Mouse (Mus musculus): Measurements from ENCODE around the gene Ppm1k.
"Not testable (repeated sequence)": the region's sequence is repeated elsewhere in the genome, so short reads cannot be mapped to it uniquely, and the experiment has no call there.

Ppm1k gene

DNA sequence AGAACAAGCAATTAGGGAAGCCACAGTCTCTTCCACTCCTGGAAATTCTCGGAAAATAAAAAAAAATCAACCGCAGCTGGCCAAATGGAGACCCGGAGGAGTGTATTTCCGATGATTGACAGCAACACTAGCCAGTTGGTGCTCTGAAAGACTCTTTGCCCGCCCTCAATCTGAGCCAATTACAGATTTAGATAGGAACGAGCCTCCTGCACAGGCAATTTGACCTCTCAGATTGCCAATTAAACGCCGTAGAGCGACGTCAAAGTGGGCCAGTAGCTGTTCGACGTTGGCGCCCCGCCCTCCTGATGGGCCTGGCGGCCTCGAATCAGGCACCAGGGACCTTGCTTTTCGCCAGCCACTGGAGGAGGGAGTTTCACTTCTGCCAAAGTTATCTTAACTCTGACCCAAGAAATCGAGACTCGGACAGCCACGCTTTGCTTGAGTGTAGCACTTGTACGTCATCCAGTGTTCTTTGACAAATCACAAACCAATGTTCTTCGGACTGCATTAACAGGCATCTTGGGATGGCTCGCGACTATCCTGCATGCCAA lies at the start of gene Ppm1k:
Ppm1k (minus strand) TSS at position 83 of the 551 bp plus-strand sequence.
- DNase-seq: peak; percentile 97

DNA sequence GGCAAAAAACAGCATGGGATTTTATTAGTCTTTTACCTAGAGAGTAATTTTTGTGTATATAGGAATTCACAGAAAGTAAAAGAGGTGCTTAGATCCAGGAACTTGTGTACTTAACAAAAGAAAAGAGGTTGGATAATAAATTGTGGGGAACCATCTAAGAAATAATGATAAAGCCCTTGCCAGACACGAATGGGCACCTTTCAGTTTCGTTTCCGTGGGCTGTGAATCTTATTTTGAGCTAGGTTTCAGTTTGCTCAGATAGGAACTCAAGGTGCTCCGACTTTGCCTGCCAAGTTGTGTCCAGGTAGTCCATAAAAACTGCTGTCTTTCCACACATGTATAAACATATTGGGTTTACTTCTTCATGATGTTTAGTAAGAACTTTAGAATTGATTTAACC lies 47.1 kb upstream of the Ppm1k start:
- no peak for DNase-seq

GRCm38 (mm10) chr6:57581595-57581994 lies 46.3 kb upstream of the Ppm1k start:
- DNase-seq: no peak

DNA sequence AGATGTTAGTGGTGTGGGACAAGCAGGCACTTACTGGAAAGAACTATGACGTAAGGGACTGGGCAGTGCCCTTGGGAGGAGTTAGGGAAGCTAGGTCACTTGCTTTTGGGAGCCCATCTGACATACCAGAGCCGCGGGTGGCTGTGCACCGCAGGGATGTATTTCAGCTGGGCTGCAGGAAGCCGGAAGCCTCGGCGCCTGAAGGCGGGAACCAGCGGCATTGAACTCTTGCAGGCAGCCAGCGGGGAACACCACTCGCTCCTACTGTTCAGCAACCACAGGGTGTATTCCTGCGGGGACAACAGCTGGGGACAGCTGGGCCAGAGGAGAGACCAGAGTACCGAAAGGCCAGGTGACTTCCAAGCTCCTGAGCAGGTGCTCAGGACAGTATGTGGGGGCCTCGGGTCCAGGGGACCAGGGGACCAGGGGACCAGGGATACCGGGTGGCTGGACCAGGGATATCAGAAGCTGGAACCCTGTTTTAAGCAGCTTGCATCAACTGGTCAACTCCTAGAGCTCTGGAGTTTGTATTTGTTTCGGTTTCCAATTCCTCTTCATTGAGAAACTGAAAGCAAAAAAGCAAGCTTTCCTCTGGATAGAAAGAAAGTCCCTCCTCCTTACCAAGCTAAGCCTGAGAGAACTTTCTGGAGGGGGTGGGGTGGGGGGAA lies 45.7 kb upstream of the Ppm1k start, which contains the start of gene Herc6:
Herc6 (plus strand) TSS at position 120 of the 668 bp plus-strand sequence.
- peak; percentile 11 to 40 for DNase-seq

GRCm38 (mm10) chr6:57571587-57571986 lies 36.3 kb upstream of the Ppm1k start:
- DNase-seq: no peak

- peak; percentile 12 to 57 for DNase-seq
These were observed 35.1 kb upstream of the Ppm1k start for GRCm38 (mm10) chr6:57570170-57570974.

- no peak for DNase-seq
These were observed 32.4 kb upstream of the Ppm1k start for GRCm38 (mm10) chr6:57567630-57568029.

- DNase-seq: peak in 1 of 2 experiments; percentile 8
These were observed 30.2 kb upstream of the Ppm1k start for GRCm38 (mm10) chr6:57565452-57565851.

DNA sequence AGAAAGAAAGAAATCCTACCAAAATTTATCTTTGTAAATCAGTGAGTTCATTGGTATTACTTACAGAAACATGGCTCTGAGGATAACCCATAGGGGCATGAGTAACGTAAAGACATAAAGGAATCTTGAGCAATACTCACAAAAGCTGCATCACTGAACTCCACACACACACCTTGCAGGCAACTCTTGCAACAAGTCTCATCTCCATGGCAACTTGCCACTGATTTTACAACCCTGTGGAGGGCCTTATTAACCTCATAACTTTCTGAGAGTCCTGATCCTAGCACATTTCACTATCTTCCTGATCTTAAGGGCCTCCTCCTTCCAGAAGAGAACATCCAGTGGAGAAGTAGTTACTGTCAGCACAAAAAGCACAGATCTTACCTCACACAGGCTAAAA lies 28.2 kb upstream of the Ppm1k start:
- no peak for DNase-seq

DNA sequence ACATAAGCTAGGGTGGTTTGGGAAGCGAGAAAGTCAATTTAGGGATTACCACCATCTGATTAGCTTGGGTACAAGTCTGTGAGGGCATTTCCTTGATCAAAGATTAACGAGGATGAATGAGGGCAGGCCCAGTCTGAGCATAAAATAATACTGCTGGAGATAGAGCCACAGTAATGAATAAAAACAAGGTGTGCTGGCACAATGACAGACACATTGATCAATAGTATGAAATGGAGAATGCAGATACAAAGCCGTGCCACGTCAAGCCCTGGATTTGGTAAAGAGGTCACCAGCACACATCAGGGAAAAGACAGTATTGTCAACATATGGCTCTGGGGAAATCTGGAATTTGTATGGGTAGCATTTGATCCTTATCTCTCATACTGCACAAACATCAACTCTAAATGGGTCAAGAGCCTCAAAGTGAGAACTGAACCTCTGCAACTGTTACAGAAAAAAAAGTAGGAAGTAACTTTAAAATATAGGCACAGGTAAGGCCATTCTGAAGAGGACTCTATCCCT lies 22.6 kb upstream of the Ppm1k start:
- DNase-seq: no peak

GRCm38 (mm10) chr6:57551211-57551796 lies 16.0 kb upstream of the Ppm1k start:
- no peak for DNase-seq

DNA sequence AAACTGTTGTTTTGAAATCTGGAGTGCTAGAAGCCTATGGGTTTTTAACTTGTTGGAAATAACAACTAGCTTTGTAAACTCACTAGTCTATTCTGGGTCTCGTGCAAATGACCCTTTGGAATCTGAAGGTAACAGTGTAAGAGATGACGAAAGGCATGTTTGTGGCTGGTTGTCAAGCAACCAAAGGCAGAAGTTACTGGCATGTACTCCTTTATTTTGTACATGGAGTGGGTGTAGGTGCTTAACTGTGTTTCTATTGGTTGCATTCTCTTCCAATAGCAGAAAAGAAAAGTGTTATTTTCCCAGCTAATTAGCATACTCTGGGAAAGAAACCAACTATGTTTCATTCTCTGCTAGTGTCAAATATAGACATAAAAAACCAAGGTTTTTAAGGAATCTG lies 9.6 kb upstream of the Ppm1k start:
- no peak for DNase-seq

DNA sequence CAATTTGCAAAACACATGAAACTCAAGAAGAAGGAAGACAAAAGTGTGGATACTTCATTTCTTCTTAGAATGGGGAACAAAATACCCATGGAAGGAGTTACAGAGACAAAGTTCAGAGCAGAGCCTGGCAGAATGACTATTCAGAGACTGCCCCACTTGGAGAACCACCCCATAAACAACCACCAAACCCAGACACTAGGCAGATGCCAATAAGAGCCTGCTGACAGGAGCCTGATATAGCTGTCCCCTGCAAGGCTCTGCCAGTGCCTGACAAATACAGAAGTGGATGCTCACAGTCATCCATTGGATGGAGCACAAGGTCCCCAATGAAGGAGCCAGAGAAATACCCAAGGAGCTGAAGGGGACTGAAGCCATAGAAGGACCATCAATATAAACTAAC lies 8.3 kb upstream of the Ppm1k start:
- not testable (repeated sequence) for DNase-seq

- no peak for DNase-seq
These were observed 6.6 kb upstream of the Ppm1k start for GRCm38 (mm10) chr6:57541737-57542335.

DNA sequence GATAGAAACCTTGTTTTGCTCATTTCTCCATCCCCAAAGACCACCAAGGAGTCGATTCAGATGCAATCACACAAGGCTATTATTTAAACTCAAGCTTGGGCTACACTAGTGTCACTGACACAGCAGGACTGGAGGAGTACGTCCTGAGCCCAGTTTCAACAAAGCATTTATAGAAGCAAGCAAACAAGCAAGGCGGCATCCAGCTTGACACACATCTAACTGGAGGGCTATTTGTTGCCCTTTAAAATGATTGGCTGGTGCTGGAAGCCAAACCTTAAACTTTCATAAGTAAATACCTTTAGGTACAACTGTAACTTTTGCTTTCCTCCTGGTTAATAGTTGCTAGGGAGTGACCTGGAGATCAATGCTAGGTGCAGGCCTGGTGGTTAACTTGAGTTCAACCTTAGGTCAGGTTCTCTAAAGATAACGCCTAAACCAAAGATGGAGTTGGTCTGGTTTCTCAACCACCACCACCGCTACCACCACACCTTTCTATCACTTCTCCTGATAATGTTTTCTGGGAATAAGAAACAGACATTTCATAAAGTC lies 5.8 kb upstream of the Ppm1k start:
- DNase-seq: no peak

- no peak for DNase-seq
These were observed 2.6 kb upstream of the Ppm1k start for GRCm38 (mm10) chr6:57537887-57538286.

DNA sequence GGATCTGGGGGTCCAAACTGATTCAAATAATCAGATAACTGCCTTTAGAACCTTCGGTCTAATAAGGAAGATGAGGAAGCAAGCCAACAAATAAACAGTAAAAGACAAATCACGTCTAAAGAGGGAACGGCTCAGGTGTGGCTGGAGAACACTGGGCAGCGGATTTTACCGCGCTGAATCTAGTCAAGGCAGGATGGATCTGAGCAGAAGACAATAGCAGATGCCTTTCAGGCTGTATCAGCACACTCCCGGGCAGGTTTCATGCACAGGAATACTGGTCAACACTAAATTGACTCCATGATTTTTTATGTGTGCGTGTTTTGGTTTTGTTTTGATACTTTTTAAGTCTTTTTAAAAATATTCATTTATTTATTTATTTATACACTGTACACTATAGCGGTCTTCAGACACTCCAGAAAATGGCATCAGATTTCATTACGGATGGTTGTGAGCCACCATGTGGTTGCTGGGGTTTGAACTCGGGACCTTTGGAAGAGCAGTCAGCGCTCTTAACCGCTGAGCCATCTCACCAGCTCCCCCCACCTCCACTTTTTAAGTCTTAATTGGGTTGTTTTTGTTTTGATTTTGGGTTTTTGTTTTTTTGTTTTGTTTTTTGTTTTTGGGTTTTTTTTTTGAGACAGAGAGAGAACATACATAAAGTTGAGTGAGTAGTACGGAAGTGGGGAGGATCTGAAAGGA lies 852 bp upstream of the Ppm1k start:
- DNase-seq: peak; percentile 38 to 43

GRCm38 (mm10) chr6:57534611-57535286 lies 519 bp downstream of the Ppm1k start:
- peak; percentile 61 to 69 for DNase-seq

DNA sequence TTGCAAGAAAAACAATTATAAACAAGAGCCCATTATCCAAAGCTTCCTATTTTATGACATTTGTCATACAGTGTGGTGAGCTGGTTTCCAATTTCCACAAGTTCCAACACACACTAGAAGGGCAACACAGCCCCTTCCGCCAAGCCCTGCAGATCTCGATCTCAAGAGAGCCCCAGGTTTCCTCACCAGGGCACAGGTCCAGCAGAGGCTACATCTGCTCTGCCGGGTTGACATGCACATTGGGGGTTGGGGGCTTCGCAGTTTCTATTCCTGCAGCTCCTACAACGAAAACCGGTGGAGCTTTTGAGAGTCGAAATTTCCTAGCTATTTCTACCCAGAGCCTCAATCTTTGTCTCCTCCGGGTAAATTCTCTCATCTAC lies 1.0 kb downstream of the Ppm1k start:
- peak; percentile 47 to 64 for DNase-seq

- no peak for DNase-seq
These were observed 1.9 kb downstream of the Ppm1k start for GRCm38 (mm10) chr6:57533410-57533809.

- no peak for DNase-seq
These were observed 3.2 kb downstream of the Ppm1k start for GRCm38 (mm10) chr6:57532022-57532421.

Measured in cerebellum, postnatal 25 days (tissue).